Mouse (Mus musculus): ENCODE results near the gene Cmss1. TPM values are rescaled to one million over a fixed set of nuclear protein-coding genes. Genes with fewer than 3 reads are reported as not detected.

The Cmss1 gene
- polyA plus RNA-seq, 1 experiment from 2014 or later = 36.9 TPM

GRCm38 (mm10) chr16:57555667-57556066, 51.0 kb downstream of the Cmss1 start:
- DNase-seq (no peak), ATAC-seq (ENCODE audit: low read depth) (no peak)
- Histone ChIP-seq H3K4me3 (replicated peaks) (no peak overlapping the region), H3K4me1 (replicated peaks) (no peaks in the 10 kb centered on the region; the same call in 1 of the 2 replicates), H3K4me2 (no peak overlapping the region), H3K27ac (no peak overlapping the region), H3K9me3 (replicated peaks) (no peaks in the 10 kb centered on the region), H3K27me3 (peaks cover 2% of the 10 kb centered on the region; the same call in 1 of the 2 replicates), H3K36me3 (no peaks in the 10 kb centered on the region), H3K9ac (no peak overlapping the region)
- WGBS (ENCODE audit: insufficient replicate concordance) = 57% methylated on average over 4 of the region's 4 CpGs

- ATAC-seq (ENCODE audit: low read depth) (no peak), DNase-seq (no peak)
- no peaks in the 10 kb centered on the region for H3K9me3 ChIP-seq (replicated peaks)
- peaks cover 3% of the 10 kb centered on the region; the same call in 1 of the 2 replicates for H3K27me3 ChIP-seq
- H3K4me3 ChIP-seq (replicated peaks) = no peak overlapping the region
- no peak overlapping the region for H3K27ac ChIP-seq
- 70% methylated on average over 6 of the region's 6 CpGs for WGBS (ENCODE audit: insufficient replicate concordance)
- no peaks in the 10 kb centered on the region for H3K36me3 ChIP-seq
- H3K9ac ChIP-seq = no peak overlapping the region
- H3K4me2 ChIP-seq = no peak overlapping the region
- H3K4me1 ChIP-seq (replicated peaks) = no peaks in the 10 kb centered on the region; the same call in 1 of the 2 replicates
Measured at GRCm38 (mm10) chr16:57554886-57555400, 51.7 kb downstream of the Cmss1 start.

DNA sequence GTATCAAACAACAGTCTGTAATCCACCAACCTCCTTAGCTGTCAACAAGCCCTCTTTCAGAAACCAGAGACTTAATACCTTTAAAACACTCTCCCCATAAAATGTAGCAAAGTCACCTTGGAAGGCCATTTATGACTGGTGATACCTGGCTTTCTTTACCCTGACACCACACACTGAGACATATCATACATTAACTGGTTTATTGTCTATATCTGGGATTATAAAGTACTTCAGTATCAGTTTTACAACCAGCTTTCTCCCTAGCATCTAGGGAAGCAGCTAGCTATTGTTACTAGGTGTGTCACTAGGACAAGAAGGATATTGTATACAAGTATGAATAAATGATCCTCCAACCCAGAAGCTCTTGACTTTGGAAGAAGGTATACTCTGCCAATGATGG, 53.4 kb downstream of the Cmss1 start:
- Histone ChIP-seq H3K36me3 (no peaks in the 10 kb centered on the region), H3K4me1 (replicated peaks) (peaks cover 7% of the 10 kb centered on the region), H3K27me3 (peaks cover 14% of the 10 kb centered on the region), H3K9ac (no peak overlapping the region), H3K4me2 (no peak overlapping the region), H3K4me3 (replicated peaks) (no peak overlapping the region), H3K27ac (no peak overlapping the region), H3K9me3 (replicated peaks) (no peaks in the 10 kb centered on the region)
- DNase-seq (no peak), ATAC-seq (ENCODE audit: low read depth) (no peak)

GRCm38 (mm10) chr16:57552709-57553108, 54.0 kb downstream of the Cmss1 start:
- Histone ChIP-seq H3K4me1 (replicated peaks) (peaks cover 7% of the 10 kb centered on the region), H3K4me2 (no peak overlapping the region), H3K36me3 (no peaks in the 10 kb centered on the region), H3K27me3 (peaks cover 19% of the 10 kb centered on the region), H3K4me3 (replicated peaks) (no peak overlapping the region), H3K9ac (no peak overlapping the region), H3K9me3 (replicated peaks) (no peaks in the 10 kb centered on the region), H3K27ac (no peak overlapping the region)
- DNase-seq = no peak
- 61% methylated on average over 5 of the region's 5 CpGs for WGBS (ENCODE audit: insufficient replicate concordance)
- no peak for ATAC-seq (ENCODE audit: low read depth)

- Histone ChIP-seq H3K36me3 (no peaks in the 10 kb centered on the region), H3K4me2 (no peak overlapping the region), H3K4me3 (replicated peaks) (no peak overlapping the region), H3K9me3 (replicated peaks) (no peaks in the 10 kb centered on the region), H3K27me3 (peaks cover 23% of the 10 kb centered on the region), H3K4me1 (replicated peaks) (peaks cover 7% of the 10 kb centered on the region), H3K9ac (no peak overlapping the region), H3K27ac (no peak overlapping the region)
- no peak for ATAC-seq (ENCODE audit: low read depth)
- WGBS (ENCODE audit: insufficient replicate concordance) = 69% methylated on average over 2 of the region's 2 CpGs
- DNase-seq = no peak
Measured at GRCm38 (mm10) chr16:57551617-57552016, 55.0 kb downstream of the Cmss1 start.

GRCm38 (mm10) chr16:57550817-57551216, 55.8 kb downstream of the Cmss1 start:
- 41% methylated on average over 2 of the region's 2 CpGs for WGBS (ENCODE audit: insufficient replicate concordance)
- no peak overlapping the region for H3K9ac ChIP-seq
- H3K27ac ChIP-seq = no peak overlapping the region; the same call in 1 of the 2 replicates
- DNase-seq (no peak), ATAC-seq (ENCODE audit: low read depth) (no peak)
- peak overlapping the region; percentile 8; the same call in 1 of the 2 replicates for H3K4me3 ChIP-seq (replicated peaks)
- H3K4me1 ChIP-seq (replicated peaks) = peaks cover 7% of the 10 kb centered on the region
- peaks cover 23% of the 10 kb centered on the region for H3K27me3 ChIP-seq
- no peaks in the 10 kb centered on the region for H3K9me3 ChIP-seq (replicated peaks)
- no peaks in the 10 kb centered on the region for H3K36me3 ChIP-seq
- H3K4me2 ChIP-seq = no peak overlapping the region

DNA sequence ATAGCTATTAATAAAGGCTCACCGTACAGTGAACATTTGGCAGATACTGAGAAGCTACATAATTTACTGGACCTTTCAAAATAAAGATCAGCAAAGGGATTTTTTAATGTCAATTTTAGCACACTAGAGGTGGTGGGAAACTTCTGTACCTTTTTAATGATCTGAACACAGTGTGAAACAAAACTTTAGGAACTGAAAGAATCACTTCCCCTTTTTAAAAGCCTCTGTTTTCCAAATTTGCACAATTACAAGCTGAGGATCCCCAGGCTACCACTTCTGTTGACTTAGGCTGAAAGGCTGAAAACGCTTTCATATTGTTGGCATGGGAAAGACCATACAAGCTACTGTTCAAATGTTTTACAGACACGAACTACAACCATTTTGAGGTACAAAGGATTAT, 56.6 kb downstream of the Cmss1 start:
- Histone ChIP-seq H3K27me3 (peaks cover 23% of the 10 kb centered on the region), H3K36me3 (no peaks in the 10 kb centered on the region), H3K4me3 (replicated peaks) (0 out of 2 replicates have a peak overlapping the region, but pooled peaks have one; percentile 64), H3K4me1 (replicated peaks) (peaks cover 7% of the 10 kb centered on the region), H3K27ac (no peak overlapping the region), H3K4me2 (no peak overlapping the region), H3K9me3 (replicated peaks) (no peaks in the 10 kb centered on the region), H3K9ac (no peak overlapping the region)
- DNase-seq (no peak), ATAC-seq (ENCODE audit: low read depth) (no peak)
- 30% methylated on average over 3 of the region's 3 CpGs for WGBS (ENCODE audit: insufficient replicate concordance)

- ATAC-seq (ENCODE audit: low read depth) = peak; percentile 83
Measured at GRCm38 (mm10) chr16:57549061-57550037, 57.3 kb downstream of the Cmss1 start.

GRCm38 (mm10) chr16:57548608-57549007, 58.1 kb downstream of the Cmss1 start:
- Histone ChIP-seq H3K4me3 (replicated peaks) (peak overlapping the region; percentile 64), H3K9ac (peak overlapping the region; percentile 66; the same call in 1 of the 2 replicates), H3K27me3 (peaks cover 23% of the 10 kb centered on the region), H3K36me3 (no peaks in the 10 kb centered on the region), H3K4me1 (replicated peaks) (peaks cover 7% of the 10 kb centered on the region), H3K4me2 (peak overlapping the region; percentile 73), H3K27ac (no peak overlapping the region), H3K9me3 (replicated peaks) (no peaks in the 10 kb centered on the region)
- ATAC-seq (ENCODE audit: low read depth) (no peak), DNase-seq (no peak)
- 50% methylated on average over 2 of the region's 2 CpGs for WGBS (ENCODE audit: insufficient replicate concordance)

More at GRCm38 (mm10) chr16:57549061-57550037, 57.3 kb downstream of the Cmss1 start:
- WGBS (ENCODE audit: insufficient replicate concordance) = under 1% methylated on average over 51 of the region's 64 CpGs
- peak overlapping the region; percentile 64 for H3K4me3 ChIP-seq (replicated peaks)
- H3K36me3 ChIP-seq = no peaks in the 10 kb centered on the region
- DNase-seq = peak; percentile 20
- peak overlapping the region; percentile 66 for H3K9ac ChIP-seq
- H3K4me2 ChIP-seq = peak overlapping the region; percentile 73
- no peak overlapping the region for H3K27ac ChIP-seq
- H3K27me3 ChIP-seq = peaks cover 23% of the 10 kb centered on the region
- no peaks in the 10 kb centered on the region for H3K9me3 ChIP-seq (replicated peaks)
- peaks cover 7% of the 10 kb centered on the region for H3K4me1 ChIP-seq (replicated peaks)

- no peaks in the 10 kb centered on the region for H3K36me3 ChIP-seq
- DNase-seq (no peak), ATAC-seq (ENCODE audit: low read depth) (no peak)
- WGBS (ENCODE audit: insufficient replicate concordance) = 42% methylated on average over 1 of the region's 1 CpGs
- no peak overlapping the region for H3K4me3 ChIP-seq (replicated peaks)
- H3K9ac ChIP-seq = no peak overlapping the region
- H3K9me3 ChIP-seq (replicated peaks) = no peaks in the 10 kb centered on the region
- H3K27ac ChIP-seq = no peak overlapping the region
- H3K4me2 ChIP-seq = no peak overlapping the region
- H3K4me1 ChIP-seq (replicated peaks) = peaks cover 7% of the 10 kb centered on the region
- peaks cover 23% of the 10 kb centered on the region for H3K27me3 ChIP-seq
Measured at GRCm38 (mm10) chr16:57546355-57546754, 60.3 kb downstream of the Cmss1 start.

DNA sequence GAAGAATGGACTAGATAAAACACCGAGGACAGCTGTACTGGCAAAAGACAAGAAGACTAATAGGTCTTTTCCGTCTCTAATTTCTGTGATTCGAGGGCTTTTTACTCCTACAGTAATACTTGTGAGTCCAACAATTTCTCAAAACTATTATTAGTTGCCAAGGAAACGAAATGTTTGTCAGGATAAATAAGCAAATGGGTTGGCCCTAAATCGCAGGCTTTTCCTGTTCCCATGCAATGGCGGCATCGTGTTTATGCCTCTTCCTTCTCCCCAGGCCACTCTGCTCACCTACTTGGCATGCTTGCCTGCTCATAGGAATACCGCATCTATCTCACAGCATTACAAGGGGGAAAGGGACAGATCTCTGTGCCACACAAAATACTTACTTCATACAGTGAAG, 62.2 kb downstream of the Cmss1 start:
- Histone ChIP-seq H3K9me3 (replicated peaks) (no peaks in the 10 kb centered on the region), H3K27me3 (peaks cover 19% of the 10 kb centered on the region), H3K4me1 (replicated peaks) (peaks cover 6% of the 10 kb centered on the region), H3K27ac (no peak overlapping the region), H3K9ac (no peak overlapping the region), H3K36me3 (no peaks in the 10 kb centered on the region), H3K4me3 (replicated peaks) (no peak overlapping the region), H3K4me2 (no peak overlapping the region)
- DNase-seq = no peak
- 68% methylated on average over 8 of the region's 8 CpGs for WGBS (ENCODE audit: insufficient replicate concordance)
- ATAC-seq (ENCODE audit: low read depth) = no peak
